In the genomic region with DNA sequence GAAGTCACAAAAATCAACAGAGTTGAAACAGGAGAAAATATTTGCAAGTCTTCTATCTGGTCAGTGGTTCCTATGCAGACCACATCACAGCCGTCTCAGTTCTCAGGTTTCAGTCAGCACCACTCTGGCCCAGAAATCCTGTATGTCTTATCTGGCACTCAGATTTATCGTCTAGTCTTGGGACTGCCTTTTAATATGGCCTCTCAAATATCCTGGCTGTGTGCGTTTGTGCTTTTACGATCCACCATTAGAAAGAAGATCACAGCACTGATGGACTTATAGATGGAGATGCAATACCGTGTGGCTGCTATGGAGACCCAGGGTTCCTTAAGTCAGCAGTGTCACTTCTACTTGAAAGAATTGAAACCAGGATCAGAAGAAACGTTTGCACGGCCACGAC, we compare ENCODE assay signal across 22 mouse cellular contexts.
"Had no signal": no experiment of that assay in that cellular context is flagged by ENCODE, and none has a peak within 500 bp of the region (broad histone marks: within the 10 kb centered on the region; RNA-seq: fewer than 3 reads in every experiment).

No protein-coding gene starts in this region.

- DNase-seq: gastrocnemius, postnatal 14 days; gastrocnemius, postnatal 36 days; heart, adult 2 months; heart, postnatal 10 days; heart, postnatal 4 days; kidney, adult 18-20 months; kidney, adult 9 months; kidney, postnatal 25 days; layer of hippocampus, adult 9-11 months; layer of hippocampus, postnatal 36 days; left cerebral cortex, postnatal 4 days; lung, adult 18-20 months had no signal

- H3K9ac ChIP-seq: hindbrain, embryonic 13.5 days; hindbrain, embryonic 15.5 days; limb, embryonic 13.5 days; limb, embryonic 15.5 days; liver, embryonic 12.5 days; liver, embryonic 14.5 days had no signal

- H3K4me1 ChIP-seq: limb, embryonic 13.5 days; limb, embryonic 15.5 days; liver, embryonic 12.5 days had no signal

- H3K27ac ChIP-seq: heart, adult 2 months; hindbrain, embryonic 10.5 days; hindbrain, embryonic 13.5 days; hindbrain, embryonic 15.5 days; hindbrain, postnatal 0 days; limb, embryonic 13.5 days; limb, embryonic 15.5 days; liver, embryonic 12.5 days; liver, embryonic 14.5 days had no signal

- ATAC-seq: hindbrain, postnatal 0 days; intestine, embryonic 16.5 days; liver, embryonic 12.5 days had no signal

- H3K9me3 ChIP-seq: hindbrain, embryonic 10.5 days; hindbrain, embryonic 13.5 days; hindbrain, embryonic 15.5 days; limb, embryonic 13.5 days; limb, embryonic 15.5 days; liver, embryonic 12.5 days had no signal

- H3K4me2 ChIP-seq: heart, embryonic 11.5 days; hindbrain, embryonic 13.5 days; hindbrain, embryonic 15.5 days; limb, embryonic 13.5 days; limb, embryonic 15.5 days; liver, embryonic 12.5 days had no signal

- H3K27me3 ChIP-seq: hindbrain, embryonic 13.5 days; hindbrain, embryonic 15.5 days; limb, embryonic 13.5 days; limb, embryonic 15.5 days; liver, embryonic 12.5 days had no signal

- H3K4me3 ChIP-seq: heart, adult 2 months; hindbrain, embryonic 10.5 days; hindbrain, embryonic 13.5 days; hindbrain, embryonic 15.5 days; limb, embryonic 13.5 days; limb, embryonic 15.5 days; liver, embryonic 12.5 days had no signal

- H3K36me3 ChIP-seq: hindbrain, embryonic 10.5 days; hindbrain, embryonic 13.5 days; limb, embryonic 15.5 days; liver, embryonic 12.5 days had no signal
